Mouse (Mus musculus) brain, embryonic 14.5 days (tissue): ENCODE results near the gene Cpb2. TPM values are rescaled to one million over a fixed set of nuclear protein-coding genes. Genes with fewer than 3 reads are reported as not detected.

ENCODE experiments used
- DNase-seq: peaks from one replicate; pipeline ENCODE4 v3.0.0-alpha.2; 2011; ENCODE audit warnings: low read depth
- CTCF ChIP-seq: fragments of 200-500 bp; IDR thresholded peaks from 2 replicates; pipeline ENCODE4 v1.5.1; 2012; ENCODE audit warnings: inconsistent platforms, mild to moderate bottlenecking, moderate library complexity, borderline replicate concordance; ENCODE audit not compliant: insufficient read depth, insufficient read length; ENCODE audit errors: extremely low read depth
- POLR2A ChIP-seq: fragments of 200-500 bp; IDR thresholded peaks from 2 replicates; pipeline ENCODE4 v1.6.1; 2012; ENCODE audit warnings: mild to moderate bottlenecking, inconsistent platforms, borderline replicate concordance; ENCODE audit not compliant: poor library complexity, insufficient read depth, insufficient read length, severe bottlenecking; ENCODE audit errors: extremely low read depth
- polyA plus RNA-seq: library from polyadenylated mRNA; depleted of rRNA; stranded (reverse); fragments of >200 nt; gene quantifications from 2 replicates; pipeline ENCODE4 v1.2.3, GENCODE M21; 2012

Cpb2 gene
- polyA plus RNA-seq, 1 experiment: not detected

DNA sequence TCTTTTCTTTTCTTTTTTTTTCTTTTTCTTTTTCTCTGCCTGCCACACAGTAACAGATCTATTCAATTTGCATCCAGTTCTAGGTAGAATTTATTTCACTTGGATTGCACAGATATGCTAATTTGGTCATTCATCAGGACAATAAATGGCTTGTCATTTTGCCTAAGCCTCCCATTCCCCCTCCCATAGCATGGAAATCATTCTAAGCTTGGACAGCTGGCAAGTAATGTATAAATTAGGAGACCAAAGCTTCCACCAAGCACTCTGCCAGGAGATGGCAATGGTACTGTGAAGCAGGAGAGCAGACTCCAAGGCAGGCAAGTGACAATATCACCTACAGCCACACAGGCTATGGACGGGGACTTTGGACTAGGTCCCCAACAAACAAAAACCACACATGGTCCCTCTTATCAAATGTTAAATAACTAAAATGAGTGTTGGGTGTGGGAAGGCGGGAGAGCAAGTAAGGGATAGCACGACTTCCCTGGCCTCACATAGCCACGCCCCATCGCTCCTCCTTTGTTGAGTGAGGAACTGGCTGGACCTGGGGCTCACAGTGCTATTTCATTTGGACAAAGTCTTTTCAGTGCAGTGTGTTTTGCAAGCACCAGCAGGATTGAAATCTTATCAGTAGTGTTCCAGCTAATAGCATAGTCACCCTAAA, 22.7 kb upstream of the Cpb2 start:
- TF ChIP-seq POLR2A (no peak), CTCF (no peak)
- DNase-seq: peak; percentile 94

- DNase-seq: no peak
- TF ChIP-seq POLR2A: no peak
These were observed 19.7 kb upstream of the Cpb2 start for GRCm38 (mm10) chr14:75222386-75222785.

DNA sequence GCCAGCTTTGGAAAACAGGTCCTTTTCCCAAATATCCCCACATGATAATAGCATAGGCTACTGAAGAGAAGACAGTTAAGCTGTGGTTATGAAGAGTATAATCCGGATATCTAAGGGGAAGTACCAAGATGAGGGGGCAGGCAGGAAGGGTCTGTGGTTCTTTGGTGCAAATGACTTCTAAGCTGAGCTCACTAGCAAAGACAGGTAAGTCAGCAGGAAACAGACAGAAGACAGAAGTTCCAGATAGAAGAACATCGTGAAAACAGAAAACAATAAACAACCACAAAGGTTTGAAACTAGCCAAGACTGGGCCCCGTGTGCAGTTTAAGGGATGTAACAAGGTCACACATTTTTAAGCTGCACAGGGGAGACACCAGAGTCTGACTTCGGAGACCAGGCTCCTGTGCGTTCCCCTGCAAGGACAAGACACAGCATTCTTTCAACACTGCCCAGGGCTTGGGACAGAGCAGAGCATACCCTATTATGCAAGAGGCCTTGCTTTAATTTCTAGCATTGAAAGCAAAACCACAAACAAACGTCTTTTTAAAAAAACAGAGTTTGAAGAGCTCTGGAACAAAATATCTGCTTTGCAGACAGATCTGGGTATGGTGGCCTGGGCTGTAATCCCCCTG, 14.5 kb upstream of the Cpb2 start:
- TF ChIP-seq POLR2A: no peak
- no peak for TF ChIP-seq CTCF
- no peak for DNase-seq

GRCm38 (mm10) chr14:75229834-75230233, 12.3 kb upstream of the Cpb2 start:
- TF ChIP-seq POLR2A (no peak), CTCF (peak; percentile 57; the same call in 1 of the 2 replicates)
- DNase-seq: peak; percentile 49

GRCm38 (mm10) chr14:75233070-75233469, 9.0 kb upstream of the Cpb2 start:
- no peak for DNase-seq
- TF ChIP-seq POLR2A (no peak), CTCF (no peak)

DNA sequence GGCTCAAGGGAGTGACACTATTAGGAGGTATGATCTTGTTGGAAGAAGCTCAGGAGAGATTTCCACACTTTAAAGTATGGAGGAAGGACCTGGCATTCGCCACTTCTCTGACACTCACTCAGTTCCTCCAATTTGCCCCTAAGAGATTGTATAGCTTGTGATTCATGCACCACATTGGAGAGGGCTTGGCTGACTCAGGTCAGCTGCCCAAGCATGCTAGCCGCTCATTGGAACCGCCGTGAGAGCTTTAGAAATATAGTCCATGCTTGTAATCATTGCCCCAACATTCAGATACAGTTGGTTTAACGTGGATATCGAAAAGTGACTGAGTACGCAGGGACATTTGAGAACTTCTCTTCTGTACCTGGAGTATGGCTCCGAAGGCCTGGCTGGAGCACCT, 6.5 kb upstream of the Cpb2 start:
- TF ChIP-seq CTCF (no peak), POLR2A (no peak)
- DNase-seq: no peak

GRCm38 (mm10) chr14:75235955-75236635, 6.0 kb upstream of the Cpb2 start:
- TF ChIP-seq CTCF (no peak), POLR2A (no peak)
- peak; percentile 97 for DNase-seq

DNA sequence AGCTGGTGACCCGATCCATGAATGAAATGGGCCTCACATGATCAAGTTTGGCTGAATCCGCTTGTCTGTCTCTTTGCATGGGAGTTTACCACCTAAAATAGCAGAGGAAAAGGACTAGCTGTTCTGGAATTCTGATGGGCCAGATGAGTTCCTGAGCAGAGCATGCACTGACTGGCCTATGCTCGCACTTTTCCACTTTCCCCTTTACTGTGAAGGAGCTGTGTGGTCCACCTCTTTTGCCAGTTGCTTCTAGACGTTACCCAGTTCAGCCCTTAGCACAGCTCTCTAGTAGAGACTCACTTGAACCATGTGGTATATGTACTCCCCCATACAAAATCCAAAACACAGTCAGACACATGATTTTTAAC, 5.5 kb upstream of the Cpb2 start:
- no peak for DNase-seq
- no peak for TF ChIP-seq POLR2A
- no peak for TF ChIP-seq CTCF

- TF ChIP-seq CTCF (no peak), POLR2A (no peak)
- peak; percentile 39 for DNase-seq
These were observed 5.0 kb upstream of the Cpb2 start for GRCm38 (mm10) chr14:75237096-75237495.

DNA sequence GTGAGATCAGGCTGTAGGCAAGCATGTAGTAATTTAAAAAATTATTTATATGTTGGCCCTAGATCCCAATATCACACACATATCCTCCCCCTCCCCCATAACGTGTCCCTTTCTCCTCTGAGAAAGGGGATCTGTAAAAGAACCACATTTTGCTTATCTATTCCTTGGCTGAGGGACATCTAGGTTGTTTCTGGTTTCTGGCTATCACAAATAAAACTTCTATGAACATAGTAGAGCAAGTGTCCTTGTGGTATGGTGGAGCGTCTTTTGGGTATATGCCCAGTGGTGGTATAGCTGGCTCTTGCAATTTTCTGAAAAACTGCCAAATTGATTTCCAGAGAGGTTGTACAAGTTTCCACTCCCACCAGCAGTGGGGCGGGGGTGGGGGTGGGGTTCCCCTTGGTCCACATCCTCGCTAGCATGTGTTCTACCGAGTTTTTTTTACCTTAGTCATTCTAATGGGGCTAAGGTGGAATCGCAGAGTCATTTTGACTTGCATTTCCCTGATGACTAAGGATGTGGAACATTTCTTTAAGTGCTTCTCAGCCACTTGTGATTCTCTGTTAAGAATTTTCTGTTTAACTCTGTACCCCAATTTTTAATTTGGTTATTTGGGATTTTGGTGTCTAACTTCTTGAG, 3.9 kb upstream of the Cpb2 start:
- TF ChIP-seq CTCF (no peak), POLR2A (no peak)
- no peak for DNase-seq
